Mouse (Mus musculus) embryonic fibroblast, embryonic 13.5 days (primary cell): Measurements from ENCODE around the gene Ndufb4.

Experiments
- CTCF ChIP-seq: IDR thresholded peaks from 2 replicates; pipeline ENCODE4 v1.5.1; 2011; ENCODE audit warnings: mild to moderate bottlenecking, control low read depth, low read length, moderate library complexity, borderline replicate concordance; ENCODE audit not compliant: insufficient read depth
- POLR2A ChIP-seq: IDR thresholded peaks from 2 replicates; pipeline ENCODE4 v1.6.1; 2011; ENCODE audit warnings: low read depth, mild to moderate bottlenecking, control low read depth, low read length, moderate library complexity

DNA sequence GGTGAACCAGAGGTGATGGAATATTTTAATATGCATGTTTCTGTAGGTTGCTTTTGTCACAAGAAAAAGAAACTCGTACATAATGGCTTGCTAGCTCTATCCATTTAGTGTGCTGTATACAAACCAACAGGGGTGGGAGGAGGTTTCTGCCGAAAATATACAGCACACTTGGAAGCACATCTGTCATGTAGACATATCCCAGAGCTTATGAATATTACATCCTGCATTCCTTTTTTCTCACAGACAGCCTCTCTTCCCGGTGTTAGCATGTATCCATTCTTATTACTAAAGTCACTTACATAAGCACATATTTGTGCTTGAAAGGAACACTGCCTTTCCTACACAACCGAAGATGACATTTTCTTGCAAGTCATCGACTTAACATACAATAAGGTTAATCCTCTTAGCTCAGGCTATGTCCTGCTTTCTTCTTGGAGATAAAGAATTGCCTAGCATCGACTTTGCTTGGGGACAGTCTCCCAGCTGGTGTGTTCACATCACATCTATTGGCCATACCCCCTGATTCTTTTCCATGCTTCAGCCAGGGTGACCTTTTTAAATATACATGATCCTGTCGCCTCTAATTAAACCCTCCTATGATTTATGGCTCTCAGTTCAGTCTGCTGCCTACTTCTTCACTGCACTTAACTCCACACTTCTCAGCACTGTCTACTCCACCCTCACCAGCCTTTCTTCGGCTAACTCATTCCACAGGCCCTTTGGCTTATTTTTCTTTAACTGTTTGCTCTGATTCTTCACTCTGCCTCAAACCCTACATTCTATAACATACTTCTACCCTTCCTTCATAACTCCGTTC lies 9.6 kb upstream of the Ndufb4 start:
- no peak for TF ChIP-seq POLR2A
- no peak for TF ChIP-seq CTCF
